Mouse (Mus musculus): Measurements from ENCODE around the gene Rab3b.

DNA sequence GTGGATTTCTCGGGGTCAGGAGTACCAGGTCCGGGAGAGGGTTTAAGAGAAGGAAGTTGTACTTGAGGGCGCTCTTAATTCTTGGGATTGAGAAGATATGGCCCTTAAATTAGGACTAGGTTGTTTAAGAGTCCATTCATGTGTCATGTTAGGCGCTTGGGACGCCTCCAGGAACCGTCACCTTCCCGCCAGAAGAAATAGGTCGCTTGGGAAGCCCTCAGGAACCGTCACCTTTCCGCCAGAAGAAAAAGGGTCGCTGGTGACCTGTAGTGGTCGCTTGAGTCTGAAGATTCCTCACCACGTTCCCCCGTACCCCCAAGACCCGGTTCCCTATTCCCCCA, 43.9 kb upstream of the Rab3b start:
- TF ChIP-seq CTCF (IDR thresholded peaks at IDR 0.05; ENCODE audit: low read depth) (no peak), EP300 (IDR thresholded peaks at IDR 0.05; ENCODE audit: low read depth) (no peak)
